ENCODE assay signal across 19 mouse cellular contexts in the genomic region with DNA sequence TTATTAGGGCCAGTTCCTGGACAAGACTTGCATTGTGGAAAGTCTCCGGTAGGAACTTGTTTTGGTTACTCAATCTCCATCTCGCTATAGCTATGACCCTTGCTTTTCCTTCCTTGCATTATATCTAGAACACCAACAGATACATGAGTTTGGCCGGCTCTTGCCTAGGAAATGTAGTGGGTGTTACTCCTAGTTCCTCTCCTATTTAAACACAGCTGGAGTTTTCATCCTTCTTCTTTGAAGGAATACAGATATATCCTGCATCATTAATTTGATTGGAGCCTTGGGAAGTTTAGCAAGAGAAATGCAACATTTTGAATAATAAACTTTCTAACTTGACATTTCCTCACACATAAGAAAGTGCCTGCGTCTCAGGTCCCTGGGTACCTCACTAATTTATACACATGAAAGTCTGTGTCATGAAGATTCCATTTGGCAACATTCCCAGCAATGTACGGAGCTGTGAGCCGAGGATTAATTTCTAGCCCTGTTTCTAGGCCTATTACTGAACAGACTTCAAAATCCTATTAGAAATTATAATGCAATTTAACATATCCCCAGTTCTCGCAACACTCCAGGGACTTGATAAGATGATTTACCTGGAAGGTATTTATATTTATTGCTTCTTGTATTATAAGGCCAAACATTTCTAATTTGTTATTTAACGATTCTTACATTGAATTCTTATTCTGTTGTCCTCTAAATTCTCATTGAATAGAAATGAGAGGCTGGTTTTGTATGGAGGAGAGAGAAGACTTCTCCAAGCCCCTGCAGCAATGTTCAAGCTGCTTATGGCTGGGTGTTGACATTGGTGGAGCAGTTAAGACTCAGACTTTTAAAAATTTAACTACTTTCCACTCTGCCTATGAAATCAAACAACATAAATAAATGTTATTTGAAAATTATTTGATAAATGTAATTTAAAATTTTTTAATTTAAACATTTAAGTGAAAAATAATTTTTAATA.
DNase-seq lines count a peak whose midpoint lies in the region; ATAC-seq and TF ChIP-seq lines count a peak whose summit lies in the region.
"Had no signal": no experiment of that assay in that cellular context is flagged by ENCODE, and none has a peak within 500 bp of the region (broad histone marks: within the 10 kb centered on the region; RNA-seq: fewer than 3 reads in every experiment).

No protein-coding gene starts in this region.

- TF ChIP-seq CTCF in forebrain, postnatal 0 days (IDR thresholded peaks at IDR 0.05; ENCODE audit: low read depth), result no peak

- ATAC-seq in forebrain, embryonic 14.5 days, result peak; percentile 70
- ATAC-seq in forebrain, embryonic 12.5 days (ENCODE audit: low FRiP score), result no peak
- ATAC-seq in neural tube, embryonic 13.5 days (ENCODE audit: low read depth), result peak; percentile 75
- no peak for ATAC-seq in forebrain, postnatal 0 days
- ATAC-seq: activated CD4-positive, CD25-positive, alpha-beta regulatory T cell, adult 4 months; intestine, embryonic 15.5 days; Patski had no signal

- H3K27ac ChIP-seq in forebrain, embryonic 14.5 days (ENCODE audit: low read depth, low read length), result no peak overlapping the region
- no peak overlapping the region for H3K27ac ChIP-seq in forebrain, embryonic 12.5 days
- H3K27ac ChIP-seq in neural tube, embryonic 13.5 days (replicated peaks), result no peak overlapping the region
- H3K27ac ChIP-seq in forebrain, postnatal 0 days (ENCODE audit: low read depth, low read length), result no peak overlapping the region
- H3K27ac ChIP-seq: intestine, embryonic 15.5 days; kidney, embryonic 15.5 days had no signal

- no peak overlapping the region for H3K4me3 ChIP-seq in forebrain, embryonic 14.5 days (ENCODE audit: low read depth, low read length)
- no peak overlapping the region for H3K4me3 ChIP-seq in forebrain, embryonic 12.5 days (replicated peaks)
- no peak overlapping the region for H3K4me3 ChIP-seq in neural tube, embryonic 13.5 days
- H3K4me3 ChIP-seq in forebrain, postnatal 0 days (ENCODE audit: low read depth, low read length), result no peak overlapping the region
- H3K4me3 ChIP-seq: intestine, embryonic 15.5 days; kidney, embryonic 15.5 days had no signal

- intact Hi-C loops in left cerebral cortex, postnatal 10 days (cut with DNase I), result no loop called here

- no peak overlapping the region for H3K4me2 ChIP-seq in forebrain, embryonic 14.5 days (ENCODE audit: low read length)
- no peak overlapping the region for H3K4me2 ChIP-seq in forebrain, embryonic 12.5 days
- no peak overlapping the region for H3K4me2 ChIP-seq in neural tube, embryonic 13.5 days
- H3K4me2 ChIP-seq in forebrain, postnatal 0 days (ENCODE audit: low read depth), result no peak overlapping the region
- H3K4me2 ChIP-seq: heart, embryonic 11.5 days; intestine, embryonic 15.5 days; kidney, embryonic 15.5 days had no signal

- 44% methylated on average over 8 of the region's 8 CpGs for WGBS in forebrain, embryonic 14.5 days
- WGBS in forebrain, embryonic 12.5 days, result 62% methylated on average over 8 of the region's 8 CpGs
- 57% methylated on average over 8 of the region's 8 CpGs for WGBS in neural tube, embryonic 13.5 days
- WGBS in forebrain, postnatal 0 days, result 40% methylated on average over 8 of the region's 8 CpGs

- peak; percentile 67 for DNase-seq in forebrain, embryonic 14.5 days (ENCODE audit: low spot score)
- DNase-seq in neural tube, embryonic 10.5 days (ENCODE audit: extremely low spot score, low spot score), result no peak
- DNase-seq in forebrain, postnatal 0 days, result peak; percentile 20
- no peak for DNase-seq in urinary bladder, postnatal 36 days (ENCODE audit: low spot score in 2 of 2)
- no peak for DNase-seq in left cerebral cortex, postnatal 10 days (ENCODE audit: extremely low spot score in 1 of 2, low spot score in 2 of 2)
- DNase-seq: adrenal gland, postnatal 25 days; cerebellum, adult 9-11 months; gastrocnemius, postnatal 36 days; heart, postnatal 14 days; left cerebral cortex, postnatal 4 days; lung, adult 18-20 months; thymus, postnatal 25 days had no signal

- H3K4me1 ChIP-seq in forebrain, embryonic 14.5 days (ENCODE audit: control insufficient read depth, insufficient read depth, low read length), result no peaks in the 10 kb centered on the region
- no peaks in the 10 kb centered on the region for H3K4me1 ChIP-seq in forebrain, embryonic 12.5 days
- H3K4me1 ChIP-seq in neural tube, embryonic 13.5 days (replicated peaks), result no peaks in the 10 kb centered on the region
- H3K4me1 ChIP-seq in forebrain, postnatal 0 days (ENCODE audit: insufficient read depth), result no peaks in the 10 kb centered on the region
- H3K4me1 ChIP-seq: intestine, embryonic 15.5 days; kidney, embryonic 15.5 days had no signal

- no peak overlapping the region for H3K9ac ChIP-seq in forebrain, embryonic 14.5 days (ENCODE audit: low read length)
- no peak overlapping the region for H3K9ac ChIP-seq in forebrain, embryonic 12.5 days
- H3K9ac ChIP-seq in neural tube, embryonic 13.5 days, result no peak overlapping the region
- H3K9ac ChIP-seq in forebrain, postnatal 0 days, result no peak overlapping the region
- H3K9ac ChIP-seq: intestine, embryonic 15.5 days; kidney, embryonic 15.5 days had no signal

- H3K27me3 ChIP-seq in forebrain, embryonic 14.5 days (replicated peaks; ENCODE audit: control insufficient read depth, insufficient read depth, low read length), result no peaks in the 10 kb centered on the region
- H3K27me3 ChIP-seq in forebrain, embryonic 12.5 days, result no peaks in the 10 kb centered on the region
- no peaks in the 10 kb centered on the region for H3K27me3 ChIP-seq in neural tube, embryonic 13.5 days
- H3K27me3 ChIP-seq in forebrain, postnatal 0 days (ENCODE audit: insufficient read depth, low read length), result no peaks in the 10 kb centered on the region
- H3K27me3 ChIP-seq: intestine, embryonic 15.5 days; kidney, embryonic 15.5 days; Patski had no signal

- H3K9me3 ChIP-seq in forebrain, embryonic 14.5 days (replicated peaks; ENCODE audit: control insufficient read depth, low read length), result no peaks in the 10 kb centered on the region
- H3K9me3 ChIP-seq in forebrain, embryonic 12.5 days, result no peaks in the 10 kb centered on the region
- 0 out of 2 replicates have a peak, but pooled peaks cover 10% of the 10 kb centered on the region for H3K9me3 ChIP-seq in neural tube, embryonic 13.5 days
- H3K9me3 ChIP-seq in forebrain, postnatal 0 days (ENCODE audit: low read length), result no peaks in the 10 kb centered on the region
- H3K9me3 ChIP-seq: intestine, embryonic 15.5 days had no signal

- H3K36me3 ChIP-seq in forebrain, embryonic 14.5 days (ENCODE audit: control insufficient read depth, insufficient read depth, low read length), result no peaks in the 10 kb centered on the region
- H3K36me3 ChIP-seq in forebrain, embryonic 12.5 days (replicated peaks), result no peaks in the 10 kb centered on the region
- no peaks in the 10 kb centered on the region for H3K36me3 ChIP-seq in neural tube, embryonic 13.5 days
- H3K36me3 ChIP-seq in forebrain, postnatal 0 days (ENCODE audit: insufficient read depth), result no peaks in the 10 kb centered on the region
- H3K36me3 ChIP-seq: intestine, embryonic 15.5 days; kidney, embryonic 15.5 days had no signal

Comparison
In these comparisons a context has a peak if more than half of its experiments do, and no peak if none do; other contexts are left out.
1. ATAC-seq: peak in forebrain, embryonic 14.5 days (single experiment) and neural tube, embryonic 13.5 days (single experiment); none in forebrain, embryonic 12.5 days (single experiment) and forebrain, postnatal 0 days (single experiment).
2. DNase-seq: peak in forebrain, embryonic 14.5 days (single experiment) and forebrain, postnatal 0 days (single experiment); none in neural tube, embryonic 10.5 days (single experiment), urinary bladder, postnatal 36 days (0 of 2) and left cerebral cortex, postnatal 10 days (0 of 2).